Mouse (Mus musculus) layer of hippocampus, adult 9-10 months (tissue): Measurements from ENCODE around the gene Shf.
"Not testable (repeated sequence)": the region's sequence is repeated elsewhere in the genome, so short reads cannot be mapped to it uniquely, and the experiment has no call there.

ENCODE experiments used
- DNase-seq: peaks from one replicate; pipeline ENCODE4 v3.0.0; 2022; ENCODE audit warnings: low spot score

The Shf gene

DNA sequence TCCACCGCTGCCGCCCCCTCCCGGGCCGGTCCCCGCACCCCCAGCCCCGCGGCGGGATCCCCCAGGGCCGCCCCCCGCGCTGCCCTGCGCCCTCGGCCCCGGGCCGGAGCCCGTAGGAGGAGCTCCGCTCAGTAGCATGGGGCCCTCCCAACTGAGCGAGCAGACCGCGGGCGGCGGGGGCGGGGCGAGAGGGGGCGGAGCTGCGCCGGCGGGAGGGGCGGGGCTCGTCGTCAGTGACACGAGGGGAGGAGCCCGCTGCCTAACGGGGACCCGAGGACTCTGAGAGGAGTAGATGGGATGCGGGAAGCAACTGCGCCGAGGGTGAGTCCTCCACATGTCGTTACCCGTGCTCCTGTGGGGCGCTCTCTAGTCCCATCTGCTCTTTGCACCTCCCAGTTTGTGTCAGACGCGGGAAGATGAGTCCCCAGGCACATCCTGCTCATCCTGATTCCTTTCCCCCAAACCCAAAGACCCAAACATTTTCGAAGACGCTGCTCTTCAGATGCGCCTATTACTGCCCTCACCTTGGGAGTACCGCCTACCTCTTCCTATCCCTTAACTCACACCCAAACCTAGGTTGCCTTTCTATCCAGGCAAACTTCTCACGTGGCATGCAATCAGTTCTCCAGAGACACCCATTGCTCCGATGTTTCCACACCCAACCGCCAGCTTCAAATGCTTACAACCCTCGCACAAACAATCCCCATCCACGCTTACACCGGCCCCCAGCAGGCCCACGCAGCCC lies at the start of gene Shf:
TSS of gene Shf (minus strand) at position 168 of the 745 bp plus-strand sequence.
- DNase-seq = peak; percentile 53

DNA sequence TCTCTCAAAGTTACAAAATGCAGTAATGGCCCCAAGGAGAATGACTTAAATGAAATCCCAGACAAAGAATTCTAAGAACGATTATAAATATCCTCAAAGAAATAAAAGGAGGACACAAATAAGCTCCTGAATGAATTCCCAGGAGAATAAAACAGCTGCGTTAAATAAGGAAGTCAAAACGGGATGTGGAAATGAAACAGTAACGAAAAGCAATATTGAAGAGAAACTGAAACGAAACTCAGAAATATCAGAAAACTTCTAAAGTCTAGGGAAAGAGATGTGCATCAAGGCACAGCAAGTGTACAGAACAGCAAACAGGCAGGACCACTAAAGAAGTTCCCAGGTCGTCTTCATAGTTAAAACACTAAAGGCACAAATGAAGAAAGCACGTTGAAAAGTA lies 40.0 kb upstream of the Shf start:
- no peak for DNase-seq

DNA sequence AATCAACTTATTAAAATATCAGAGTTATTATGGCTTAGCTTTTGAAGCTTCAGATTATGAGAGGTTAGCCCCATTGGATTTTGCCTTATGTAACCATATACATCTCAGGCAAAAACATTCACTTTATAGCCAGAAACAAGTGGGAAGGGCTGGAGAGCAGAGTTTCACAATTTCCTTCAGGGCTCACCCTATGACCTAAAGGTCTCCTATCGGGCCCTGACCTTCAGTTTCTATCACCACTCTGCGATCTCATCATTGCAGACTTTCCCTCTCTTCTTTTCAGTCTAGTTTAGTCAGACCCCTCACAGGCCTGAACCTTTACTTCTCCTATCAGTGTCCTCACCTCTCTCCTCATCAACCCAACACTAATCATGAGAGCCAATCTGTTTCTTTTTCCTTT lies 38.6 kb upstream of the Shf start:
- DNase-seq = no peak

- no peak for DNase-seq
Measured at GRCm38 (mm10) chr2:122396150-122396549, 27.2 kb upstream of the Shf start.

DNA sequence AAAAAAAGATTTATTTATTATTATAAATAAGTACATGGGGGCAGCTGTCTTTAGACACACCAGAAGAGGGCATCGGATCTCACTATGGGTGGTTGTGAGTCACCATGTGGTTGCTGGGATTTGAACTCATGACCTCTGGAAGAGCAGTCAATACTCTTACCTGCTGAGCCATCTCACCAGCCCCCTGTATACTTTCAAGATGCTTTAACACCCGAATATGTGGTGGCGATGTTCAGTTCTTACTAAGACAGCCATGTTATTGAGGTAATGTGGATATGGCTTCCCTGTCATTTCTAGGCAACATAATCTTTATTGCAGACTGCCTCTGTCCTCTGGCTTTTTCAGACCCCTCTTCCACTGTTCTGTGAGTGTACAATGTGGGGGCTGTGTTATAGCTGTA lies 18.2 kb upstream of the Shf start:
- DNase-seq = not testable (repeated sequence)

GRCm38 (mm10) chr2:122385095-122385494 lies 16.1 kb upstream of the Shf start:
- no peak for DNase-seq

DNA sequence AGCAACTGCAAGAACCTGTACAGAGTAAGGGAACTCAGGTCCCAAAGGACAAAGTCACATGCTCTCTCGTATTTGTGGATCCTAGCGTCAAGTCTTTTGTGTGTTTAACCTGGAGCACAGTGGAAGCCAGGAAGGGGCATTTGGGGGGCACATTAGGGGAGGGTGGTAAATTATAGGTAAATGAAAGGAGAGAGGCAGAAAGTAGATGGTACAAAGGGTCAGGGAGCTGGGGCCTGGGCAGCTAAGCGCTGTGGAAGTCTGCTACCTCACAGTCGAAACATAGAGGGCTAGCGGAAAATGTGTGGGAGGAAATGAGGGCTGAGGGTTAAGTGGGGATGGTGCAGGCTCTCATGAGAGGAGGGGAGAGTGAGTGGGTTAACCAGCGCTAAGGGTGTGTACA lies 13.2 kb upstream of the Shf start:
- DNase-seq = no peak

DNA sequence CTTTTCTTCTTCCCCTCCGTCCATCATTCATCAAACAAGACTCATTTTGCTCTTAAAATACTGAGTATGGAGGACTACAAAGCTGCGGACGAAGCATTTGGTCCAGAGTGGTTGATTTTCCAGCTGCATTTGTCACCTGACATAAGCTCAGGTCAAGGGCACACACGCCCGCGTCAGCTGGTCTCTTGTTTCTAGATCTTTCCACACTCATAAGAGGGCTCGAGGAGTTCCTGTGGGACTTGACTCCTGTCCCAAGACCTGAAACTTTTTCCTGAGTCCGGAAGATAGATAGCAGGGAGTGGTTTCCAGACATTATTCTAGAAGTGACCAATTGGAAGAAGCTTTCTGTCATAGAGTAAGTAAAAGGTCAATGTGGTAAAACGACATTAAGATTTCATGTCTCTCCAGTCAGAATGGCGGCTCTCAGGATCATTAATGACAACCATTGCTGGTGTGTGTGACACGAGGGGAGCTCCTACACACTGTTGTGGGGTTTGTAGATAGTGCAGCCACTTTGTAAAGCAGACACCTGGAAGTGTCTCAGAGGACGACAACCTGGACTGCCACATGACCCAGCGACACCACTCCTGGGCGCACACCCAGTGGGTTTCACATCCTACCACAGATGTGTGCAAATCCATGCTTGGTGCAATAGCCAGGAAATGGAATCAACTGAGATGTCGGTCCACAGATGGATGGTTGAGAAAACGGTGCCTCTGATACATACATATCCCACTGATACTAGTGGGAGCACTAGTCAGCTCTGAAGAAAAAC lies 12.6 kb upstream of the Shf start:
- DNase-seq = no peak

- DNase-seq = no peak
Measured at GRCm38 (mm10) chr2:122380768-122381311, 11.9 kb upstream of the Shf start.

- DNase-seq = no peak
Measured at GRCm38 (mm10) chr2:122379292-122379650, 10.3 kb upstream of the Shf start.

DNA sequence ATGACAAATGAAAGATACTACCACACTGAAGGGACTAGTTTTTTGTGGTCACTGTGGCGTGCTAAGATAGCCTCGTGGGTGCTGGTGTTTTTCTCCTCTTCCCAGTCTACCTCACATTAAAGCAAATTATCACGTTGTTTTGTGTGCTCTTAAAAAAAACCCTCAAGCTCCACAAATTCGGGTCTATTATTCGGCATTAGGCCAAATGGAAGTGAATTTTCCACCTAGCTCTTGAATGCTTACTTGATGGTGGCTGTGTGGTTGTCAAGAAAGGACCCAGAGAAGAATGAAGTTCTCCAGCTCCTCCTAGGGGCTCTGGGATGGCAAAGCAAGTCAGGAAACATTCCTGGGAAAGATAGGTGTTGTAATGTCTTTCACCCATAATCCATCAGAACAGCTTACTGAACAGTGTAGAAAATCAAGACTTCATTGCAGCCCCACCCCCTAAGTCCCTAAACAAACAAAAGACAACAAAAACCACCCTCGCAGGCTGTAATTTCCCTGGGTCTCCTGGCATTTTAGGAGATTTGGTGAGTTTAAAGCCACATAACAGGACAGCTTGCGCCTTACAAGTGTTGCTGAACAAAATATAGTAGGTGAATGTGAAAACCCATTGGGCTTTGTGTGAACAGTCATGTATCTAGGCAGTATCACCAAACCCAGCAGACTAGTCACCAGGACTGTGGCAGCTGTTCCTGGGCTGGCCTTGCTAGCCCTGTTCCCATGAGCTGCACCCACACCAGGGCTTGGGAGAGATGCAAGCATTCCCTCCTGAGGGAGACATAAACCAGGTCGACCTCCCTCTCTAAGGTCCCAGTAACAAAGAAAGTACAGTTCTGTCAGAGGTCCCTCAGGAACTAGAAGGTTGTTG lies 9.7 kb upstream of the Shf start:
- no peak for DNase-seq

- no peak for DNase-seq
Measured at GRCm38 (mm10) chr2:122377751-122378246, 8.8 kb upstream of the Shf start.

- DNase-seq = peak; percentile 99
Measured at GRCm38 (mm10) chr2:122377215-122377674, 8.3 kb upstream of the Shf start.

- no peak for DNase-seq
Measured at GRCm38 (mm10) chr2:122376041-122376561, 7.1 kb upstream of the Shf start.

GRCm38 (mm10) chr2:122375391-122375991 lies 6.5 kb upstream of the Shf start:
- peak; percentile 99 for DNase-seq

GRCm38 (mm10) chr2:122374666-122375331 lies 5.8 kb upstream of the Shf start:
- DNase-seq = no peak

DNA sequence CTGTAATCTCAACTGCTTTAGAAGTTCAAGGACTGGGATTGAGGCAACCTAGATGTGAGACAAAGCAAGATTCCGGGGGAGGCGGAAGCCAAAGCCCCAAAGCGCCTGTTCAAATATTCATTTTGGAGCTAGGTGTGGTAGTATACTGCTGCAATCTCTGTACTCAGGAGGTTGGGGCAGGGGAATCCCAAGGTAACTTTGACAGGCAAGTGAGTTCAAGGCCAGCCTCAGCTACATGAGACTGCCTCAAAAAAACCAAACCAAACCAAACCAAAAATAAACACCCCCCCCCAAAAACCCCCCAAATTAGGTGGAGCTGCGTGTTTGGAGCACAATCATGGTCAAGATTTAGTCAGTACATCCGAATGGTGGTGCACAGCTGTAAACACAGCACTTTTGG lies 5.0 kb upstream of the Shf start:
- DNase-seq = no peak

GRCm38 (mm10) chr2:122372541-122372940 lies 3.6 kb upstream of the Shf start:
- no peak for DNase-seq

GRCm38 (mm10) chr2:122372067-122372466 lies 3.1 kb upstream of the Shf start:
- DNase-seq = no peak

DNA sequence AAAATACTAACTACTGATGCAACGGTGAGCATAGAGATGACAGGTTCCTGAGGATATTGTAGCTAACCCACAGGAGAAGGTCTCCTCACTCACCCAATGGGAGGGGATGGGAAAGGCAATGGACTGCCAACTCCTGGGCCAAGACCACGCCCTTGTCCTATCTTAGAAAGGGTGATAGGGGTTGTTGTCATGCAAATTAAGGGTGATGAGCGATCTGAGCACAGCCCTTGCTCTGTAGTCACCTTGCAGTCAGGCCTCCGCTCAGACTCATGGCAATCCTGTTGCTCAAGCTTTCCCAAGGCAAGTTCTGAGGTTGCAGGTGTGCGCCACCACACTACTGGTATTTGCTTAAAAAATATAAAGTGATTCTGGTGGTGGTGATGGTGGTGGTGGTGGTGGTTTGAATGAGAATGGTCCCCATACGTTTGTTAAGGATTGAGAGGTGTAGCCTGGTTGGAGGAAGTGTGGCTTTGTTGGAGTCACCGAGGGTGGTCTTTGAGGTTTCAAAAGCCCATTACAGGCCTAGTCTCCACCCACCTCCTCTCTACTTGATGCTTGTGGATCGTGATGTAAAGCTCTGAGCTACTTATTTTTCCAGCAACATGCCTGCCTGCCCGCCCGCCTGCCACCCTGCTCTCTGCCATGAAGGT lies 1.3 kb upstream of the Shf start:
- no peak for DNase-seq
